Mouse (Mus musculus) c-Kit-positive CD71-positive TER-119-positive erythroid progenitor cells, embryonic 14.5 days (primary cell): Measurements from ENCODE around the gene 4930404H24Rik.

Experiments
- DNase-seq: peaks from one replicate; pipeline ENCODE4 v3.0.0-alpha.2; 2013; ENCODE audit warnings: low spot score

The 4930404H24Rik gene

DNA sequence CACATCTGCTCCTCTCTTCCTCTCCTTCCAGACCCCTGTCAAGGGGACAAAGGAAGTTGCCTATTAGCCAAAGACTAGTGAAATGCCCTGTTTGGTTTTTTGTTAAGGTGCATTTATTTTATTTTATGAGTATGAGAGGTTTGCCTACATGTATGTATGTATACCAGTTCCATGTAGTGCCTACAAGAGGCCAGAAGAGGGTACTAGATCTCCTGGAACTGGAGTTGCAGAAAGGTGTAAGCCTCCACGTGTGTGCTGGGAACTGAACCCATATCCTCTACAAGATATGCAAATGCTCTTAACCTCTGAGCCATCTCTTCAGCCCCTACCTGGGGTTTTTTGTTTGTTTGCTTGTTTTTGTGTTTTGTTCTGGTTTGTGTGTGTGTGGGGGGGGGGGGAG, 41.4 kb downstream of the 4930404H24Rik start:
- no peak for DNase-seq

DNA sequence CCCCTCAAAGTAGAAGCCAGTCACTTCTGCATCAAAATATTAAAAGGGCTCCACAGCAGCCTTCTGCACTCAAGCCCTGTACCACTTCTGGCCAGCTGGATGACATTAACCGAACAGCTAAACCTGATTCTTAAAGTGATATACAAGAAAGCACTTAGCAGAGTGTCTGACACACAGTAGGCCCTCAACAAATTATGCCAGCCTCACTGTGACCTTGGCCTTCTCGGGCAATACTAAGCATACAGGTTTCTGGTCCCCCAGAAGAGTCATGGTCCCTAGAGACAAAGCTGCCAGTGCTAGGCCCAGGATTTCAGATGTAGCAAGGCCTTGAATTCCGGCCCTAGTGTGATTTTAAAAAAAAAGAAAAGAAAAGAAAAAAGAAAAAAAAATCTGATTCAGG, 46.3 kb downstream of the 4930404H24Rik start:
- DNase-seq, result no peak

DNA sequence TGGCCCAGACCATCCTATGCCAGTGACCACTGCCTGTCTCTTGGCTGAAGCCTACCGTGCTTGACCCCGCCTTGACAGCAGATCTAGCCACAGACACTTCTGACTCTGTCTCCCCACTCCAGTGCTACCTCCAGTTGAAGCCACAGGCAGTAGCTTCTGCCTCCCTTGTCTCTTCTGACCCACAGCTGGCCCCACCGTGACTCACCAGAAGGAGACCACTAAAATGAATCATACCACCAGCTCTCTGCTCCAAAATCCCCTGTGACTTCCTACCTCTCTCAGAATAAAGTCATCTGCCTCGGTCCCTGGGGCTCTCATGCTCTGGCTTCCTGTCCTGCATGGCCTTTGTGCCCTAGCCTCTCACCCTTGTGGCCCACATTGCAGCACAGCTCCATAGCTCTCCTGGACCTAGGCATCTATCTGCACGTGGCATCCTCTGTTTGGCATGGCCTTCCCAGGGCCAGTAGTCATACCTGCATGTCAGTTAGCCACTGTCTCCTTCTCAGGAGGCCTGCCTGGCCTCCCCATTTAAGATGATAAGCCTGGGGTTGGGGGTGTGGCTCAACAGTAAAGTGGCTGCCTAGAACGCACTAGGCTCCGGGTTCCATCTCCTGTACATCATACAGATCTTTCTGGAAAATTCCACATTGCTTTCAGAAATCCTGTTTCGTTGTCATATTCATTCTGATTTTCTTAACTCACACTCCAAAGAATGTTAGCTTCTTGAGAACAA, 50.5 kb downstream of the 4930404H24Rik start:
- DNase-seq, result no peak
